Mouse (Mus musculus) telencephalon, adult 2 months (tissue): Measurements from ENCODE around the gene Map4.
A peak's percentile ranks its signal among the peaks of the same experiment; 100 is the strongest.
"Not testable (repeated sequence)": the region's sequence is repeated elsewhere in the genome, so short reads cannot be mapped to it uniquely, and the experiment has no call there.

Source experiments
- DNase-seq: peaks from one replicate; pipeline ENCODE4 v3.0.0-alpha.2; 2011; ENCODE audit warnings: low read depth, low spot score

Gene Map4

DNA sequence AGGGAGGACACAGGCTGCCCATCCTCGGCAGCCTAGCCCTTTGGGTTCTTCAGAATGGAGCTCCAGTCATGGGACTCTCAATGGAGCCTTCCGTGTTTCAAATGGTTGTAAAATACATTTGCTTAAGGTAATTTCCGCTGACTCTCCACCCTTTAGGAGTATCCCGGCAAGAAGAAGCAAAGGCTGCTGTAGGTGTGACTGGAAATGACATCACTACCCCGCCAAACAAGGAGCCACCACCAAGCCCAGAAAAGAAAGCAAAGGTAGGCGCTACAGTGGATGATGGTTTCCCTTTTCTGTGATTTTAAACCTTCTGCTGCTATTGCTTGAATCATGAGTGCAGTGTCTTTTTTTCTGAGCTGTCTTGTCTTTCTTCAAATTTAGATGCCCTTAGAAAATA lies 131.6 kb downstream of the Map4 start:
- no peak for DNase-seq

GRCm38 (mm10) chr9:110064641-110065040 lies 133.4 kb downstream of the Map4 start:
- no peak for DNase-seq

DNA sequence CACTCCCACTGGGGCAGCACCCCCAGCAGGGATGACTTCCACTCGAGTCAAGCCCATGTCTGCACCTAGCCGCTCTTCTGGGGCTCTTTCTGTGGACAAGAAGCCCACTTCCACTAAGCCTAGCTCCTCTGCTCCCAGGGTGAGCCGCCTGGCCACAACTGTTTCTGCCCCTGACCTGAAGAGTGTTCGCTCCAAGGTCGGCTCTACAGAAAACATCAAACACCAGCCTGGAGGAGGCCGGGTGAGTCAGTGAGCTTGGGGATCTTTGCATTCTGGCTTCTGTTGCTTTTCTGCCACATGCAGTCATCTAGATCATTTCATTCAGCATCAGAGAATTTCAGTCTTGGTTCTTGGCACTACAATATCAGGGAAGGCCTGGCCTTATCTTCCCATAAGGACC lies 137.5 kb downstream of the Map4 start:
- no peak for DNase-seq

DNA sequence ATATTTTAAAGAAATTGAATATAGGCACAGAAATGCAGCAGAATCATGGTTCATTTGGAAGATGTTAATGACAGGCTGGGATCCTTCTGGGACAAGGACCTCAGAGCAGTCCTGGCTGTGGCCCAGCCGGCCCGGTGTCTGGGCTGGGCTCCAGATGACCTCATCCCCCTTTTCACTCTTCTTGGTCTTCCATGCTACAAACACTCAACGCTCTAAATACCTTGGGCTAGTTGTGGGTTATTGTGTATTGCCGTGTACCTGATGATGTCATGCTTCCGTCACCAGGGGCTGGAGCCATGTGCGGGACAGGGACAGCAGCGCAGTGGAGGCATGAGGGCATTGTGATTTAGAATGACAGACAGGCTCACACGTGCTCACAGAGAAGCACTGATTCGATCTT lies 139.1 kb downstream of the Map4 start:
- DNase-seq = no peak

DNA sequence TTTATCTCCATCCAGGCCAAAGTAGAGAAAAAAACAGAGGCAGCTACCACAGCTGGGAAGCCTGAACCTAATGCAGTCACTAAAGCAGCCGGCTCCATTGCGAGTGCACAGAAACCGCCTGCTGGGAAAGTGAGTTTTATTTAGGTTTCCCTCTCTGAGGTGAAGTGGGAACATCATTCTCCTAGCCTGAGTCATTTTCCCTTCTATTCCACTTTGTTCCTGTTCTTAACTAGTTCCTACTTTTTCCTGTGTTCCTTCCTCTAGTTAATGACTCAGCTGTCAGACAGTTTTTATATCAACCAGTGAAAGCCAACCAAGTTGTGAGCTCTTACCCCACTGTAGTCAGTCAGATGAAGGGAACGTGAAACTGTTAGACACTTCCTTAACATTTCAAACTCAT lies 139.8 kb downstream of the Map4 start:
- DNase-seq = no peak

DNA sequence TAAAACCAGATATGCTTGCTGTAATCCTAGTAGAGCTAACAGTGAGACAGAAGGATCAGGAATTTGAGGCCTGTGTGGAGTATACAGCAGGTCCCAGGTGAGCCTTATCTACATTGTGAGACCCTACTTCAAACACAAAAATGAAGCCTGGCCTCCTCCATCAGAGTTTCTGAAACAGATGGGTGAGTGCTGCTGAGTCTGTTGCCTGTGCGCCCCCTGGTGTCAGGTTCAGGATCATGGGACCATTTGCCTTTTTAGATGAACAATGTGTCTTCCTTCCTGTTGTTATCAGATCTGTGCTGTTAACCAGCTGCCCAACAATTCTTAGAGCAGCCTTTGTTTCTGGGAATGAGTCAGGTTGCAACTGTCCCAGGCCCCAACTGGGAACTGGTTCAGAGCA lies 140.6 kb downstream of the Map4 start:
- no peak for DNase-seq

- not testable (repeated sequence) for DNase-seq
Measured at GRCm38 (mm10) chr9:110076468-110076867, 145.2 kb downstream of the Map4 start.

DNA sequence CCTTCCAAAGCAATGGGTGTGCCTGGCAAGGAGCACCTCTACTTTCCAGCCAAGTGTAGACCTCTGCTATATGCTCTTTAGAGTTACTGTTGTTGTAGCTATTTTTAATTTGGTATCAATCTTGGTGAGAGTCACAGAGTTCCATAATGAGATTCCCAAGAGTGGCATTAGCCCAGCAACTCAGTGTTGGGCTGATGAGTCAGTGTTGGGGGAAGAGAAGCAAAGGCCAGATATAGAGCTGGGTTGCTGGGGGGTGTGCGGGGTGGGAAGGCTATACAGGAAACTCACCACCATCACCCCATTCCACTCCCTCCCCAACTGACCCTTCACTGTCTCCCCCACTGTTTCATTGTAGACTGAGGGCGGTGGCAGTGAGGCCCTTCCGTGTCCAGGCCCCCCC lies 149.8 kb downstream of the Map4 start:
- no peak for DNase-seq

DNA sequence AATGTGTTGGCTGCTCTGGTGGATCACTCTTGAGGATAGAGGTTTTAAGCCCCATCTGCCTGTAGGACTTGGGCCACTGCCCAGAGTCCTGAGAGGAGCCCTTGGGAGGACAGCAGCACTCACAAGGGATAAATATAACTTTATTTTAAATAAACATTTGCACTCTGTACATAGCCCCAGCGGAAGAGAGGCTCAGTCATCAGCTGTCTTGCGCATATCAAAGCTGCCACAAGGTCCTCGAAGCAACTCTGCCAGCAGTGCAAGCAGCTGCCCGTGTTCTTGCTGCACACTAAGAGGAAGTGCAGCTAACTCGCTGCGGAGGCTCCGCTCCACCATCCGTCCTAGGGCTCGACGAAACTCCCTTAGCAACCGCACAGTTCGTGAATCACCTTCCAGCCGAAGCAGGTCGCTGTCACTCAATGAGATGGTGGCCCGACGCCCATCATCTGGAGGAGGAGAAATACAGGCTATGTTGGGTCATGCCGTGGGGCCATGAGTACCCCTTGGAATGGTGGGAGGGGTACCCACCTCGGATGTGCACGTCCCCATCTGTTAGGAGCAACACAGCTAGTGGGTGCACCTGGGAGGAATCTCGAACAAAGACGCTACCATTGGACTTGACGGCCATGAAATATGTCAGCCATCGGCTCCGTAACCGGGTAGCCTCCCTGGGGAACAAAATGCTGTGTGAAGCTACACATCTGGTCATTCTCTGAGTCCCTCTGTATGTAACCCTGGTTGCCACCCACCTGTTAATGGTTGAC lies 153.1 kb downstream of the Map4 start:
- no peak for DNase-seq

GRCm38 (mm10) chr9:110085693-110086092 lies 154.4 kb downstream of the Map4 start:
- no peak for DNase-seq

DNA sequence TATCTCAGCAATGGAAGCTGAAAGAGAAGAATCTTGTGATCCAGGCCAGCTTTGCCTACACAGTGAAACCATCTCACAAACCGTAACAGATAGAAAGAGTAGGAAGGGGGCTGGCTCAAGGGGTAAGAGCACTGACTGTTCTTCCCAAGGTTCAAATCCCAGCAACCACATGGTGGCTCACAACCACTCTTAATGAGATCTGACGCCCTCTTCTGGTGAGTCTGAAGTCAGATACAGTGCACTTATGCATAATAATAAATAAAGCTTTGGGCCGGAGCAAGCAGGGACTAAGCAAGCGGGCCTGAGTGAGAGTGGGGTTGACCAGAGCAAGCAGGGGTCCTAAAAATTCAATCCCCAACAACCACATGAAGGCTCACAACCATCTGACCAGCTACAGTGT lies 162.0 kb downstream of the Map4 start:
- DNase-seq = no peak

DNA sequence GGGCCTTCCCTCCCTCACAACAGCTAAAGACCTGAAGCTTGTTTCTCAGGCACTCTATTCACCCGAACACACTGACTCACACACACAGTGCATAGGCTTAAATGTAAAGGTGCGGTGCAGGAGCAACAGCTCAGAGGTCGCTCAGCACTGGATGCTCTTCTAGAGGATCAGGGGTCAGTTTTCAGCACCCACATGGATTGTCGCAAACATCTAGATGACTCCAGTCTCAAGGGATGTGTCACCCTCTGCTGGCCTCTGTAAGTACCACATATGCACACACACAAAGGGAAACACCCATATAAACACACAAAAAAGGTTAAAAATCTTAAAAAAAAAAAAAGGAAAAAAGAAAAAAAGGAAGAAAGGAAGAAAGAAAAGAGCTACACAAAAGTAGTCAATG lies 163.5 kb downstream of the Map4 start:
- DNase-seq = no peak

GRCm38 (mm10) chr9:110097791-110098190 lies 166.5 kb downstream of the Map4 start:
- DNase-seq = no peak

- DNase-seq = peak; percentile 81
Measured at GRCm38 (mm10) chr9:110100627-110101600, 169.7 kb downstream of the Map4 start.

GRCm38 (mm10) chr9:110116353-110116976 lies 185.2 kb downstream of the Map4 start:
- no peak for DNase-seq

GRCm38 (mm10) chr9:110116977-110117778 lies 185.9 kb downstream of the Map4 start, which contains the start of gene Smarcc1:
Gene Smarcc1 (plus strand): TSS chr9:110117708.
- peak; percentile 88 for DNase-seq

GRCm38 (mm10) chr9:110117779-110118139 lies 186.5 kb downstream of the Map4 start, which contains the start of gene Dhx30:
Gene Dhx30 (minus strand): TSS chr9:110117830.
- no peak for DNase-seq

DNA sequence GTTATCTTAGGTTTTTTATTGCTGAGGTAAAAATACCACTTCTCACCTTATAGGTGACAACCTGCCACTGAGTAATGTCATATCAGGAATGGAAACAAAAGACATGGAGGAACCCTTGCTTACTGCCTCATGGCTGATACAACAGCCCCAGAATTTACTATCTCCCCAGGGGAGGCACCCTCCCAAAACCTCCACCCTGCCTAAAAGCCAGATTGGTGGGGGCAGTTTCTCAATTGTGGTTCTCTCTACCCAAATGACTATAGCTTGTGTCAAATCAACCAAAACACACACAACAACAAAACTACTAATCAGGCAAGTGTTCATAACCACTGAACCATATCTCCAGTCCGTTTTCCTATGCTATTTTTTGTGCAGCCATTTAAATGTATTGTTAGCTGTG lies 187.0 kb downstream of the Map4 start:
- DNase-seq = no peak

DNA sequence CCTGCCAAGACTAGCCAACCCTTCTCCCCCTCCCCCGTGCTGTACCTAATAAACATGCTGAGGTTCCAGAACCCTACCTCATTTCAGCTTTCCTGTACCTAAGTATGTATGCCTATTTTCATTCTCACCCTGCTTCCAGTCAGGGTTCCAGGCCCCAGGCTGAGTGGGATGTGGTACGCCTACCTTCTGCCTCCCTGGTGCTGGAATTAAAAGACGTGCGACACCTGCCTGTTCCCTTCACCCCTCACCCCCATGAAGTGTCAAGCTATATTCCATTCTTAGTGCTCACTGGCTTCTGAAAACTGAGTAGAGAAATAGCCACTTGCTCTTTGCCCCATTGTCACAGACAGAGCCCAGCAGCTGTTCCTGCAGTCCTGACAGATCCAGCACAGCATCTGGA lies 190.2 kb downstream of the Map4 start:
- no peak for DNase-seq

GRCm38 (mm10) chr9:110123322-110123721 lies 192.1 kb downstream of the Map4 start:
- DNase-seq = no peak

GRCm38 (mm10) chr9:110124008-110124540 lies 192.8 kb downstream of the Map4 start:
- DNase-seq = not testable (repeated sequence)
